Mouse (Mus musculus) T-helper 1 cell (primary cell): ENCODE data around the gene Bdh2.

Source experiments
- in situ Hi-C: fragments of 300-600 bp; cut with MboI, MseI; formaldehyde crosslinking; loops from one replicate; pipeline ENCODE4 v1.15.1; 2025; ENCODE audit warnings: high pct_unique_total_duplicates

The Bdh2 gene

GRCm38 (mm10) chr3:135295559-135295958 is 14.5 kb downstream of the Bdh2 start:
- in situ Hi-C loops: no loop called here

DNA sequence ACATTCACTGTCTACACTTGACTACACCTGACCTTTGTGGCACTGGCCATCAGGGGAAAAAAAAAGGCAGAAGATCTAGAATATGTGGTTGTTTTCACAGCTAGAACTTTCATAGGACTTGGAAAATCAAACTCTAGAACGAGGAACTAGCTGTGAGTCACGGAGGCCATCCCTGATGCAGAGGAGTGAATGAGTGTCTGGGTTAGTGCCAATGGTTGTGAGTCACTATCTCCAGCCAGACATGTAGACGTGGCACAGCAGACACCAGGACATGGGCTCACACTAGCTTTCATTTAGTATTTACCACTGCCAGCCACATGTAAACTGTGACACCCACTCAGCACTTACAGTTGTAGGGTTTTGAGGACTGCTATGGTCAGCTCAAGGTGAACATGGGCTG is 17.5 kb downstream of the Bdh2 start:
- in situ Hi-C loops: no loop called here

- in situ Hi-C loops: no loop called here
These were observed 19.1 kb downstream of the Bdh2 start for GRCm38 (mm10) chr3:135300081-135300480.

- in situ Hi-C loops: no loop called here
These were observed 23.0 kb downstream of the Bdh2 start for GRCm38 (mm10) chr3:135304060-135304459.

GRCm38 (mm10) chr3:135304566-135304965 is 23.5 kb downstream of the Bdh2 start:
- in situ Hi-C loops: no loop called here

GRCm38 (mm10) chr3:135307411-135308259 is 26.6 kb downstream of the Bdh2 start, which contains the start of gene Slc9b2:
TSS of gene Slc9b2 (plus strand) at chr3:135307700.
- in situ Hi-C loops: no loop called here

DNA sequence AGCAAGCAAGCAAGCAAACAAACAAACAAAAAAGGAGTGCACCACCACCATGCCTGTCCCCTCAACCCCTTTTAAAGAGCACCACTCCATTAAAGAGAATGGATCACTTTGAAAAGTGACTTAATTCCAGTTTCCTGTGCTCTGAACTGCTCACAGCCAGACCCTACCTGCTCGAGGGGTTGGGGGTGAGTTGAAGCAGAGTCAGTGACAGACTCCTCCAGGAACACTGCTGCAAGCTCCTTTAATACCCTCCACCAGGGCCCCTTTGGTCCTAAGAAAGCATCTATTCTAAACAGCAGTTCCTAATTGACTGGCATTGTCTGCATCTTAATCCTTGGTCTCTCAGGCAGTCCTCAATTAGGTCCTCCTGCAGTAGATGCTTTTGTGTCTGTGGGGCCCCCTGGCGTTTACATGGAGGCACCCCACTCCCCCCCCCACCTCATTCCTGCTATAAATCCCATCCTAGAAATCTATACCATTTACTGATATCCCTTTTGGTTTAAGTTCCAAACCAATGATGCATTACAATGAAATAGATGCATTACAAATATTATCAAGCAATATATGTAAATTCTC is 32.0 kb downstream of the Bdh2 start:
- in situ Hi-C loops: no loop called here

GRCm38 (mm10) chr3:135313727-135314126 is 32.7 kb downstream of the Bdh2 start:
- in situ Hi-C loops: no loop called here

GRCm38 (mm10) chr3:135314811-135315210 is 33.8 kb downstream of the Bdh2 start:
- in situ Hi-C loops: no loop called here

GRCm38 (mm10) chr3:135315720-135316425 is 34.9 kb downstream of the Bdh2 start:
- in situ Hi-C loops: no loop called here

DNA sequence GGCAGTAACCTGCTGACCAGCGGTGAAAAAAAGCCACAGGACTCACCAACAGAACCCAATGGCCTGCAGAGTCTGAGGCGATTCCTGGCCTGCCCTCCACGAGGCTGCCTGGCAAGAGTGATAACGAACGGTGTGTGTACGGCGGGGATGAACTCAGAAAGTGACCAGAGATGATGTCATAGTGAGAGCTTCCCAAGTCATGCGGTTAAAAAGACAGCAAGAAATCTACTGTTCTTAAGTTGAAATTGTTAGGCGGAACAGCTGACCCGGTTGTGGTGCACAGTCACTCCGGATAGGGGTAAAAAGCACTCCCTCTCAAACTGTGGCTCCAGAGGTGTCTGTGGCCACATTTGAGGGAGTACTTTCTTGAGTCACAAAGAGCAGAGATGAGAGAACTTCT is 37.3 kb downstream of the Bdh2 start:
- in situ Hi-C loops: no loop called here

GRCm38 (mm10) chr3:135324354-135324753 is 43.3 kb downstream of the Bdh2 start:
- in situ Hi-C loops: no loop called here

DNA sequence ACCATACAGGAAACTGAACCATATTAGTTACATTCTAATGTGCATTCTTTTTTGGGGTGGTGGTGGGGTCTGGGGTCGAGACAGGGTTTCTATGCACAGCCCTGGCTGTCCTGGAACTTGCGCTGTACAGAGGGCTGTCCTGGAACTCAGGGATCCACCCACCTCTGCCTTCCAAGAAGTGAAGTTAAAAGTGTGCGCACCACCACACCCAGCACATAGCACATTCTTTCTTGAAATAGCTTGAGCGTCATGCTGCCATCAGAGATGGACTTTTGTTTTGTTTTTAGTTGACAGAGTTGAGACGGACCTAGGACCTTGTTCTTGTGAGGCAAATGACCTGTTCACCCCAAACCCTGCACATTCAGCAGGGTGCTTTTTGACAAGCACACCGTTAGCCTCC is 46.2 kb downstream of the Bdh2 start:
- in situ Hi-C loops: loop anchor here (5.0 kb wide), 1 partner anchor 35 kb away; no protein-coding TSS in a partner anchor

DNA sequence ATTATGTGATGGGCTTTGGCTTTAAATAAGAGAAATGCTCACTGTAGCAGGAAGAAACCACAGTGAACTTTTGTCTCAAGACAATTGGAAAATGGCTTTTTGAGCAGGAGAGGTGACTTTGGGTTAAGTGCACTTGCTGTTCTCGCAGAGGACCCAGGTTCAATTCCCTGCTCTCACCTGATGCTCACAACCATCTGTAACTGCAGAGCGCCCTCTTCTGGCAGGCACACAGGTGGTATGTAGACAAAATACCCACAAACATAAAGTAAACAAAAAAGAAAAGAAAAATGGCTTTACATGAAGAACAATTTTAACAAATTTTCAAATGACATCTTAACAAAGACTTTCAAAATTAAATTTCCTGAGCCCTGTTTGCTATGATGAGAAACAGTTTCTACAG is 46.6 kb downstream of the Bdh2 start:
- in situ Hi-C loops: loop anchor here (5.0 kb wide), 1 partner anchor 35 kb away; no protein-coding TSS in a partner anchor

GRCm38 (mm10) chr3:135328560-135328959 is 47.5 kb downstream of the Bdh2 start:
- in situ Hi-C loops: loop anchor here (5.0 kb wide), 1 partner anchor 36 kb away; no protein-coding TSS in a partner anchor

DNA sequence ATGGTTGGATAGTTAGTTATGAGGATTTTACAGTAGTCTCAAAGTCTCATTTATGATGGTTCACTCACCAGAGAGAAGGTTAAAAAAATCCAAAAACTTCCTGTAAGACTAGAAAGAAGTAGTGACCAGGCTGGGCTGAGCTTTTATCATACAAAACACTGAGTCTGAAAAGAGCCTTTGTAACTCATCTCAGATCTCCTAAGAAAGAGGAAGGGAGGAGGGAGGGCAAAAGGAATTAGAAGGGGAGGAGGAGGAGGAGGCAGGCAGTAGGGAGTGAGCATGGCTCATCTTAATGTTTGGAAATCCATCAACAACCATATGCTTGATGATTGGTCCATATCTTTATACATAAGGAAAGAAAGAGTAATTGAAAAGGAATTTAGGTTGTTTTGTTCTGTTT is 51.7 kb downstream of the Bdh2 start:
- in situ Hi-C loops: no loop called here

GRCm38 (mm10) chr3:135333763-135334162 is 52.7 kb downstream of the Bdh2 start:
- in situ Hi-C loops: no loop called here

- in situ Hi-C loops: no loop called here
These were observed 66.8 kb downstream of the Bdh2 start, which contains the start of gene Slc9b1 for GRCm38 (mm10) chr3:135347739-135348264. TSS of gene Slc9b1 (plus strand) at chr3:135348029.

- in situ Hi-C loops: no loop called here
These were observed 68.0 kb downstream of the Bdh2 start for GRCm38 (mm10) chr3:135349022-135349421.

DNA sequence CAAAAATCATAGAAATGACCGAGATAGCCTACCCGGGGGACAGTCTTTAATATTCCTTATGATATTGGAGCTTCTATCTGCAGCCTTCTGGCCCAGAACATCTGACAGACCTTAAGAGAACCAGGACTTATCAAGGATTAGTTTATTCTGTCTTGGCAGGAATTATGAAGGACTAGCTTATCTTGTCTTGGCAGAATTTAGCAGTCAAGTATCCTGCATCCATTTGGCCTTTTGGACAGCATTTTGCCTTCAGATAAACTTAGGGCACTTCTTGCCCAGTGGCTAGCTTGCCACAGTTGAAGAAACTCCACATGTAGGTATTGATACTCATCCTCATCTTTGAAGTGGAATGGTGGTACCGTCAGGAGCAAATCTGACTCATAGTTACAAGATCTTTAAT is 70.8 kb downstream of the Bdh2 start:
- in situ Hi-C loops: loop anchor here (10.0 kb wide), 1 partner anchor 1577 kb away; no protein-coding TSS in a partner anchor
